31 mouse cellular contexts compared by ENCODE assay signal in the genomic region with DNA sequence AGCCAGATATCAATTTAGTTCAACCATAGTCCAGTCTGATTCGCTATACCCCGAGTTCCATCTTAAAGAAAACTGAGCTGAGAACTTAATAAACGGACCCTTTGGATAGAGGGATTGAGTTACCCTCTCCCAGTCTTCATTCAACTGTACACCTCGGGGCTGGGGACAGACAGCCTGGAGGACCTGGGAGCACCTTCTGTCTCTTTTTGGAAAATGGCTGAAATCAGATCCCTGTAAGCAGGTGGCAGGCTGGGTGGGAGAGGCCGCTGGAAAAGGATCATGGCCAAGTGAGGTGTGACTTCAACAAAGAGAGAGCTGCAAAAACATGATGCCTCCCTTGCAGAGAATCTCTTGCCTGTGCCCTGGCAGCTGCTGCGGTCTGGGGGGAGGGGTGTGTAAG. TPM values are rescaled to one million over a fixed set of nuclear protein-coding genes. Genes with fewer than 3 reads are reported as not detected.
"Had no signal": no experiment of that assay in that cellular context is flagged by ENCODE, and none has a peak within 500 bp of the region (broad histone marks: within the 10 kb centered on the region; RNA-seq: fewer than 3 reads in every experiment).

No protein-coding gene starts in this region.

- H3K27ac ChIP-seq: heart, adult 2 months; heart, embryonic 13.5 days; heart, embryonic 15.5 days; hindbrain, embryonic 13.5 days; hindbrain, embryonic 15.5 days; hindbrain, postnatal 0 days; limb, embryonic 13.5 days; limb, embryonic 15.5 days; liver, embryonic 12.5 days; liver, embryonic 14.5 days had no signal

- ATAC-seq: hindbrain, postnatal 0 days; intestine, embryonic 16.5 days; liver, embryonic 12.5 days had no signal

- H3K4me3 ChIP-seq: heart, adult 2 months; heart, embryonic 13.5 days; heart, embryonic 15.5 days; hindbrain, embryonic 13.5 days; hindbrain, embryonic 15.5 days; limb, embryonic 13.5 days; limb, embryonic 15.5 days; liver, embryonic 12.5 days had no signal

- H3K9me3 ChIP-seq: heart, embryonic 13.5 days; heart, embryonic 15.5 days; hindbrain, embryonic 13.5 days; hindbrain, embryonic 15.5 days; limb, embryonic 13.5 days; limb, embryonic 15.5 days; liver, embryonic 12.5 days had no signal

- DNase-seq: gastrocnemius, postnatal 14 days; gastrocnemius, postnatal 36 days; heart, adult 11 months; heart, adult 2 months; heart, postnatal 14 days; heart, postnatal 36 days; kidney, adult 11 months; kidney, adult 8-10 months; kidney, postnatal 36 days; layer of hippocampus, adult 9-11 months; layer of hippocampus, postnatal 36 days; left cerebral cortex, postnatal 4 days had no signal

- H3K4me1 ChIP-seq: heart, embryonic 13.5 days; heart, embryonic 15.5 days; liver, embryonic 12.5 days had no signal

- H3K4me2 ChIP-seq: heart, embryonic 11.5 days; heart, embryonic 13.5 days; heart, embryonic 15.5 days; hindbrain, embryonic 13.5 days; hindbrain, embryonic 15.5 days; limb, embryonic 13.5 days; limb, embryonic 15.5 days; liver, embryonic 12.5 days had no signal

- H3K27me3 ChIP-seq: hindbrain, embryonic 15.5 days had no signal

- H3K9ac ChIP-seq: heart, embryonic 13.5 days; heart, embryonic 15.5 days; hindbrain, embryonic 13.5 days; hindbrain, embryonic 15.5 days; limb, embryonic 13.5 days; limb, embryonic 15.5 days; liver, embryonic 12.5 days; liver, embryonic 14.5 days had no signal

- H3K36me3 ChIP-seq: heart, embryonic 13.5 days; heart, embryonic 15.5 days; hindbrain, embryonic 13.5 days; hindbrain, embryonic 15.5 days; limb, embryonic 13.5 days; limb, embryonic 15.5 days; liver, embryonic 12.5 days had no signal

RNA-seq across cellular contexts. Expression of a gene that starts 20.2 kb away (rescaled TPM):
- polyA plus RNA-seq: heart, embryonic 11.5 days; heart, embryonic 13.5 days; heart, embryonic 15.5 days; hindbrain, embryonic 11.5 days; hindbrain, embryonic 13.5 days; hindbrain, embryonic 15.5 days; kidney, embryonic 16.5 days; limb, embryonic 11.5 days had no signal

RNA-seq across cellular contexts. Expression of a gene that starts 34.0 kb away (rescaled TPM):
- polyA plus RNA-seq: heart, embryonic 11.5 days; heart, embryonic 13.5 days; heart, embryonic 15.5 days; heart, postnatal 0 days; hindbrain, embryonic 11.5 days; hindbrain, embryonic 13.5 days; hindbrain, embryonic 15.5 days; hindbrain, postnatal 0 days; intestine, embryonic 14.5 days; intestine, embryonic 16.5 days; kidney, embryonic 16.5 days; limb, embryonic 11.5 days; limb, embryonic 13.5 days; limb, embryonic 15.5 days; liver, embryonic 16.5 days had no signal

RNA-seq across cellular contexts. Expression of a gene that starts 44.6 kb away (rescaled TPM):
- polyA plus RNA-seq: heart, embryonic 11.5 days; heart, embryonic 13.5 days; heart, embryonic 15.5 days; heart, postnatal 0 days; hindbrain, embryonic 11.5 days; hindbrain, embryonic 13.5 days; hindbrain, embryonic 15.5 days; hindbrain, postnatal 0 days; intestine, embryonic 14.5 days; intestine, embryonic 16.5 days; kidney, embryonic 16.5 days; large intestine, adult 2 months; limb, embryonic 11.5 days; limb, embryonic 13.5 days; limb, embryonic 15.5 days; liver, adult 2 months; liver, embryonic 12.5 days; liver, embryonic 16.5 days had no signal
